Mouse (Mus musculus) limb, embryonic 14.5 days (tissue): ENCODE measurements around the gene Tbk1. TPM values are rescaled to one million over a fixed set of nuclear protein-coding genes. Genes with fewer than 3 reads are reported as not detected.
A peak's percentile ranks its signal among the peaks of the same experiment; 100 is the strongest.

Experiments
- ATAC-seq: fragments of 200-750 bp; cut with Nextera tagmentation; 2 replicates; pipeline ENCODE4 v1.8.0; 2017; ENCODE audit warnings: low read depth, moderate number of reproducible peaks, moderate TSS enrichment; ENCODE audit not compliant: low FRiP score
- DNase-seq: peaks from one replicate; pipeline ENCODE4 v3.0.0-alpha.2; 2015; ENCODE audit warnings: low spot score
- H3K27ac ChIP-seq: fragments of 300-500 bp; sonication (generic); replicated peaks from 2 replicates; pipeline ENCODE4 v1.5.1; 2014; ENCODE audit warnings: low read depth, mild to moderate bottlenecking, low read length, moderate library complexity, mixed read lengths
- H3K27me3 ChIP-seq: fragments of 300-500 bp; sonication (generic); 2 replicates; pipeline ENCODE4 v1.6.1; 2014; ENCODE audit warnings: low read length, mixed read lengths; ENCODE audit not compliant: control insufficient read depth, insufficient read depth
- H3K36me3 ChIP-seq: fragments of 300-500 bp; sonication (generic); 2 replicates; pipeline ENCODE4 v1.6.1; 2014; ENCODE audit warnings: mild to moderate bottlenecking, low read length, moderate library complexity, mixed read lengths; ENCODE audit not compliant: control insufficient read depth, insufficient read depth
- H3K4me1 ChIP-seq: fragments of 300-500 bp; sonication (generic); 2 replicates; pipeline ENCODE4 v1.6.1; 2014; ENCODE audit warnings: antibody characterized with exemption, low read length, mixed read lengths; ENCODE audit not compliant: control insufficient read depth, insufficient read depth
- H3K4me2 ChIP-seq: fragments of 300-500 bp; sonication (generic); replicated peaks from 2 replicates; pipeline ENCODE4 v1.6.1; 2014; ENCODE audit warnings: low read depth, mild to moderate bottlenecking, low read length, moderate library complexity; ENCODE audit not compliant: severe bottlenecking
- H3K4me3 ChIP-seq: fragments of 300-500 bp; sonication (generic); replicated peaks from 2 replicates; pipeline ENCODE4 v1.5.1; 2014; ENCODE audit warnings: low read length
- H3K9ac ChIP-seq: fragments of 300-500 bp; sonication (generic); 2 replicates; pipeline ENCODE4 v1.6.1; 2014; ENCODE audit warnings: mild to moderate bottlenecking, low read depth, low read length, moderate library complexity; ENCODE audit not compliant: severe bottlenecking
- H3K9me3 ChIP-seq: fragments of 300-500 bp; sonication (generic); 2 replicates; pipeline ENCODE4 v1.6.1; 2016; ENCODE audit warnings: low read length; ENCODE audit not compliant: control insufficient read depth
- POLR2A ChIP-seq: fragments of 200-500 bp; IDR thresholded peaks from 2 replicates; pipeline ENCODE4 v1.8.0; 2012; ENCODE audit warnings: inconsistent platforms, mild to moderate bottlenecking, moderate library complexity, borderline replicate concordance; ENCODE audit not compliant: insufficient read depth, insufficient read length; ENCODE audit errors: extremely low read depth
- WGBS: fragments of 180-500 bp; shearing (Covaris S2); extraction: QIAGEN DNeasy Blood & Tissue Kit; methylation state at CpG from one replicate; pipeline ENCODE4 v1.1.7; 2014; 5-methylcytosine and 5-hydroxymethylcytosine counted together
- polyA plus RNA-seq, 2 experiments: library from polyadenylated mRNA; depleted of rRNA in 1 of 2; stranded (reverse) in 1 of 2; unstranded in 1 of 2; fragments of >200 nt; fragmentation: Nextera tagmentation in 1 of 2; extraction: Ambion mirVana in 1 of 2; gene quantifications; 2 replicates each; pipeline versions ENCODE4 v1.2.1 to v1.2.3; 2012 to 2014

Gene Tbk1
- polyA plus RNA-seq, 2 experiments, result 30.0 to 32.2 TPM

GRCm38 (mm10) chr10:121506731-121507583 is 79.6 kb downstream of the Tbk1 start:
- 0 out of 2 replicates have a peak overlapping the region, but pooled peaks have one; percentile 1 for H3K4me2 ChIP-seq
- no peaks in the 10 kb centered on the region for H3K27me3 ChIP-seq
- H3K36me3 ChIP-seq, result no peaks in the 10 kb centered on the region
- H3K27ac ChIP-seq, result peak overlapping the region; percentile 39
- TF ChIP-seq POLR2A, result no peak
- peak; percentile 75 for ATAC-seq
- peaks cover 21% of the 10 kb centered on the region for H3K4me1 ChIP-seq
- H3K9me3 ChIP-seq, result no peaks in the 10 kb centered on the region
- peak; percentile 77 for DNase-seq
- 39% methylated on average over 29 of the region's 29 CpGs for WGBS
- H3K4me3 ChIP-seq, result no peak overlapping the region
- H3K9ac ChIP-seq, result 0 out of 2 replicates have a peak overlapping the region, but pooled peaks have one; percentile 17

DNA sequence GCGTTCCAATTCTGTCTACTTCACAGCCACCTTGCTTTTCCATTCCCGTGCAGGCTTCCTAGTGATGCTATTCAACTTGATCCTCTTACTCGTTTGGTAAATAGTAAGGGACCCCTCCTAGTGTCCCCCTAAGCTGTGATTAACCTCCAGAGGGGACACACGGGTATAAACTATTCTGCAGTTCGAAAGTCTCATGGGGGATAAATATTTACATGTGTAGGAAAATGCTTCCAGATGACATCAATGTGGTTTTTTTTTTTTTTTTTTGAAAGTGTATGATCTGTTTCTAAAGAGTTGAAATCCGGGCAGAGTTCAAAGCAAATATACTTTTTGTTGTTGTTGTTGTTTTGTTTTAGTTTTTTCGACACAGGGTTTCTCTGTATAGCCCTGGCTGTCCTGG is 80.7 kb downstream of the Tbk1 start:
- Histone ChIP-seq H3K9me3 (no peaks in the 10 kb centered on the region), H3K27me3 (no peaks in the 10 kb centered on the region), H3K4me1 (peaks cover 21% of the 10 kb centered on the region), H3K9ac (peak overlapping the region; percentile 37; the same call in 1 of the 2 replicates), H3K4me3 (peak overlapping the region; percentile 30; the same call in 1 of the 2 replicates), H3K36me3 (no peaks in the 10 kb centered on the region), H3K27ac (peak overlapping the region; percentile 68), H3K4me2 (peak overlapping the region; percentile 63)
- no peak for TF ChIP-seq POLR2A
- WGBS, result 47% methylated on average over 7 of the region's 7 CpGs
- no peak for ATAC-seq
- DNase-seq, result no peak

- no peak for TF ChIP-seq POLR2A
Measured at GRCm38 (mm10) chr10:121504973-121505911, 81.3 kb downstream of the Tbk1 start.

GRCm38 (mm10) chr10:121501160-121501559 is 85.4 kb downstream of the Tbk1 start:
- no peak overlapping the region for H3K4me3 ChIP-seq
- H3K9ac ChIP-seq, result no peak overlapping the region
- H3K27me3 ChIP-seq, result no peaks in the 10 kb centered on the region
- H3K27ac ChIP-seq, result no peak overlapping the region
- ATAC-seq (no peak), DNase-seq (no peak)
- WGBS, result 71% methylated on average over 5 of the region's 5 CpGs
- TF ChIP-seq POLR2A, result no peak
- H3K9me3 ChIP-seq, result no peaks in the 10 kb centered on the region
- H3K36me3 ChIP-seq, result no peaks in the 10 kb centered on the region
- H3K4me2 ChIP-seq, result no peak overlapping the region
- peaks cover 19% of the 10 kb centered on the region for H3K4me1 ChIP-seq

More at GRCm38 (mm10) chr10:121504973-121505911, 81.3 kb downstream of the Tbk1 start:
- Histone ChIP-seq H3K27ac (peak overlapping the region; percentile 68), H3K9ac (peak overlapping the region; percentile 37), H3K27me3 (no peaks in the 10 kb centered on the region), H3K9me3 (no peaks in the 10 kb centered on the region), H3K36me3 (no peaks in the 10 kb centered on the region), H3K4me1 (peaks cover 18% of the 10 kb centered on the region), H3K4me3 (peak overlapping the region; percentile 30), H3K4me2 (peak overlapping the region; percentile 63)
- peak; percentile 71 for DNase-seq
- 24% methylated on average over 35 of the region's 35 CpGs for WGBS
- peak; percentile 48; the same call in 1 of the 2 replicates for ATAC-seq

DNA sequence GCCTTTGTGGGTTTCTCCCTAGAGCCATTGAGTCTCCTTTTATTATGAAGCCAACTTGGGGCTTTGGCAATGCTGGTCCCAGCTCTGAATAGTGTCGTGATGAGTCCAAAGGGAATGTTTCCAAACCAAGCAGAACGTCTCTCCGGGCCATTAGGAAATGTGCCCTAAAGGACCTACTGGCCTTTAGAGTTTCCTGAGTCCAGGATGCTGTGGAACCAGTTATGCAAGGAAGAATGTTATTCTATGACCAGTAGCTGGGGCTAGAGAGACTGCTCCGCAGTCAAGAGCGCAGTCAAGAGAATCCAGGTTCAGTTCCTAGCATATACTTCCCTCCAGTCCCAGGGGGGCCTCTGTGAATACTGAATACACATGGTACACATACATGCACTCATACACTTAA is 86.6 kb downstream of the Tbk1 start:
- no peaks in the 10 kb centered on the region for H3K36me3 ChIP-seq
- no peak for ATAC-seq
- H3K27ac ChIP-seq, result no peak overlapping the region
- DNase-seq, result no peak
- TF ChIP-seq POLR2A, result no peak
- WGBS, result 80% methylated on average over 5 of the region's 5 CpGs
- H3K4me3 ChIP-seq, result no peak overlapping the region
- no peaks in the 10 kb centered on the region for H3K27me3 ChIP-seq
- no peaks in the 10 kb centered on the region for H3K9me3 ChIP-seq
- H3K9ac ChIP-seq, result no peak overlapping the region
- H3K4me2 ChIP-seq, result no peak overlapping the region
- peaks cover 11% of the 10 kb centered on the region for H3K4me1 ChIP-seq
